Mouse (Mus musculus) midbrain, embryonic 13.5 days (tissue): ENCODE measurements around the gene Zfp747. TPM values are rescaled to one million over a fixed set of nuclear protein-coding genes. Genes with fewer than 3 reads are reported as not detected.
"Not testable (repeated sequence)": the region's sequence is repeated elsewhere in the genome, so short reads cannot be mapped to it uniquely, and the experiment has no call there.

Experiments used
- ATAC-seq: fragments of 200-750 bp; cut with Nextera tagmentation; 2 replicates; pipeline ENCODE4 v1.8.0; 2017; ENCODE audit warnings: mild to moderate bottlenecking, moderate TSS enrichment, moderate library complexity
- H3K27ac ChIP-seq: fragments of 300-500 bp; sonication (generic); 2 replicates; pipeline ENCODE4 v1.5.1; 2015; ENCODE audit warnings: inconsistent platforms, mild to moderate bottlenecking, moderate library complexity
- H3K27me3 ChIP-seq: fragments of 300-500 bp; sonication (generic); 2 replicates; pipeline ENCODE4 v1.6.1; 2015; ENCODE audit warnings: mild to moderate bottlenecking, inconsistent platforms
- H3K36me3 ChIP-seq: fragments of 300-500 bp; sonication (generic); 2 replicates; pipeline ENCODE4 v1.6.1; 2015; ENCODE audit warnings: mild to moderate bottlenecking, inconsistent platforms
- H3K4me1 ChIP-seq: fragments of 300-500 bp; sonication (generic); replicated peaks from 2 replicates; pipeline ENCODE4 v1.6.1; 2015; ENCODE audit warnings: inconsistent platforms
- H3K4me2 ChIP-seq: fragments of 300-500 bp; sonication (generic); replicated peaks from 2 replicates; pipeline ENCODE4 v1.6.1; 2015; ENCODE audit warnings: moderate library complexity, mild to moderate bottlenecking, inconsistent platforms
- H3K4me3 ChIP-seq: fragments of 300-500 bp; sonication (generic); replicated peaks from 2 replicates; pipeline ENCODE4 v1.5.1; 2015; ENCODE audit warnings: mild to moderate bottlenecking, inconsistent platforms
- H3K9ac ChIP-seq: fragments of 300-500 bp; sonication (generic); replicated peaks from 2 replicates; pipeline ENCODE4 v1.6.1; 2015; ENCODE audit warnings: mild to moderate bottlenecking, inconsistent platforms
- H3K9me3 ChIP-seq: fragments of 300-500 bp; sonication (generic); 2 replicates; pipeline ENCODE4 v1.6.1; 2016; ENCODE audit warnings: mild to moderate bottlenecking, inconsistent platforms
- WGBS: fragments of 180-500 bp; shearing (Covaris S2); methylation state at CpG from one replicate; pipeline ENCODE4 v1.1.7; 2015; 5-methylcytosine and 5-hydroxymethylcytosine counted together
- polyA plus RNA-seq: library from polyadenylated mRNA; unstranded; fragments of >200 nt; fragmentation: Nextera tagmentation; extraction: Ambion mirVana; gene quantifications from 2 replicates; pipeline ENCODE4 v1.2.1, GENCODE M21; 2015

The Zfp747 gene
- polyA plus RNA-seq: 8.4 and 9.3 TPM in 2 replicates

GRCm38 (mm10) chr7:127375271-127376245 is at the start of gene Zfp747:
Zfp747 (minus strand) TSS chr7:127376050.
- Histone ChIP-seq H3K27ac (peak within 1 kb of the TSS; percentile 62), H3K9ac (peak within 1 kb of the TSS; percentile 83), H3K4me2 (peak within 1 kb of the TSS; percentile 73), H3K4me3 (peak within 1 kb of the TSS; percentile 73), H3K36me3 (peaks cover 22% of the 10 kb centered on the region)
- not testable (repeated sequence) for H3K27me3 ChIP-seq, H3K9me3 ChIP-seq, H3K4me1 ChIP-seq
- ATAC-seq: peak; percentile 93
- 2% methylated on average over 49 of the region's 49 CpGs for WGBS

GRCm38 (mm10) chr7:127425291-127425690 is 49.4 kb upstream of the Zfp747 start:
- WGBS: 81% methylated on average over 3 of the region's 3 CpGs
- Histone ChIP-seq H3K27me3 (peaks cover 12% of the 10 kb centered on the region), H3K9me3 (no peaks in the 10 kb centered on the region)

DNA sequence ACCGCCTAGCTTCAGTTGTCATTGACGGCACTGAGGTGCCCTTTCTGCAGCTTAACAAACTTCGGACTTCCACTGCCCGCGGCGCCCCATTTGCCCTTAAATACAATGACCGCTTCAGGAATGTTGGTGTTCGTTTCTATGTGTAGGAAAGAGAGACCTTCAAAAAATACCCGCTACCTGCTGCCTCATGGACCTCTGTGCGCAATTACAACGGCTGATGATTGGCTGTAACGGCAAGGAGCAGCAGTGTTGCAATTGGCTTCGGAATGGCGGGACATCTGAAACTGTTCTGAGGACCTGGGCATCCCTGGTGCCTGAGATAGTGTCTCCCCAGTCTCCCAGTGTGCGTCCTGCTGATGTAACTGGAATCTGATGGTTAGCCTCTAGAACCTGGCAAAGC is 46.4 kb upstream of the Zfp747 start:
- Histone ChIP-seq H3K9me3 (no peaks in the 10 kb centered on the region), H3K9ac (peak overlapping the region; percentile 94; the same call in 1 of the 2 replicates), H3K36me3 (peaks cover 21% of the 10 kb centered on the region), H3K27me3 (peaks cover 12% of the 10 kb centered on the region), H3K4me3 (peak overlapping the region; percentile 83), H3K4me1 (peaks cover 15% of the 10 kb centered on the region), H3K27ac (peak overlapping the region; percentile 71; the same call in 1 of the 2 replicates), H3K4me2 (peak overlapping the region; percentile 97)
- ATAC-seq: peak; percentile 77
- WGBS: 2% methylated on average over 15 of the region's 15 CpGs

More at GRCm38 (mm10) chr7:127425291-127425690, 49.4 kb upstream of the Zfp747 start:
- Histone ChIP-seq H3K4me1 (peaks cover 15% of the 10 kb centered on the region), H3K27ac (no peak overlapping the region), H3K4me2 (no peak overlapping the region), H3K36me3 (no peaks in the 10 kb centered on the region), H3K4me3 (no peak overlapping the region), H3K9ac (no peak overlapping the region)
- no peak for ATAC-seq

DNA sequence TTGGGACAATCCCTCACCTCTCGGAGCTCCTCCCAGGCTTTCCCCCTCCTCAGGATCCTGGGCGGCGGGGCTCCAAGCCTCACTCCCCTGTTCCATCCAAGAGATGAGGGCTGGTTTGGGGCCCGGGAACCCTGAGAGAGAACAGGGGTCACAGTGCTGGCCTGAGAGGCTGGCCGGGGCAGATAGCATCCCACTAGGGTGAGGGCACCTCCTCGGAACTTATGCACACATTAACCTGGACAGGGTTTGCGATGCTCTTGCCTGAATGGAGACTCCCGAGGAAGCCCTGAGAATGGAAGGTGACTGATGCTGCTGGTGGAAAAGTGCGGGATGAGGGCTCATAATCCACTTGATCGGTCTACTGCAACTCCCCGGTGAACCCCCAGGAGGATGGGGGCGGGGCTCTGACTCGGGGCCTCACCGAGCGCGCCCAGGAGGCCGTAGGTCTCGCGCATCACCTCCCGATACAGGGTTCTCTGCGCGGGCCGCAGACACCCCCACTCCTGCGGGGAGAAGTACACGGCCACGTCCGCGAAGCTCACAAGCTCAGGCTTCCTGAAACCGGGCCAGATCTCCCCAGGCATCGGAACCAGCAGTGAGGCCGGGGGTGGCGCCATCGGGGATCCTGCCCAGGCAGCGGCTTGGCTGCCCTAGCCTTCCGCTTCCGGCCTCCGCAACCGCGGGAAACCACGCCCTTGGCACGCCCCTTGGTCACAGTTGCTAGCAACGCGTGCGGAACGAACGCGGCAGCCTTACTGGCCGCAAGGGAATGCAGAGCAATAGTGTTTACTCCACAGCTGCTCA is 45.7 kb upstream of the Zfp747 start, which contains the start of gene Zfp688:
Gene Zfp688, minus strand, starts transcription at position 681 of the 804 bp plus-strand sequence.
- H3K4me2 ChIP-seq: peak within 1 kb of the TSS; percentile 97
- H3K4me3 ChIP-seq: peak within 1 kb of the TSS; percentile 83
- H3K36me3 ChIP-seq: peaks cover 21% of the 10 kb centered on the region
- no peaks in the 10 kb centered on the region for H3K9me3 ChIP-seq
- peaks cover 15% of the 10 kb centered on the region for H3K4me1 ChIP-seq
- peak within 1 kb of the TSS; percentile 94 for H3K9ac ChIP-seq
- peak within 1 kb of the TSS; percentile 71 for H3K27ac ChIP-seq
- peaks cover 12% of the 10 kb centered on the region for H3K27me3 ChIP-seq
- peak; percentile 97 for ATAC-seq
- WGBS: under 1% methylated on average over 47 of the region's 48 CpGs

DNA sequence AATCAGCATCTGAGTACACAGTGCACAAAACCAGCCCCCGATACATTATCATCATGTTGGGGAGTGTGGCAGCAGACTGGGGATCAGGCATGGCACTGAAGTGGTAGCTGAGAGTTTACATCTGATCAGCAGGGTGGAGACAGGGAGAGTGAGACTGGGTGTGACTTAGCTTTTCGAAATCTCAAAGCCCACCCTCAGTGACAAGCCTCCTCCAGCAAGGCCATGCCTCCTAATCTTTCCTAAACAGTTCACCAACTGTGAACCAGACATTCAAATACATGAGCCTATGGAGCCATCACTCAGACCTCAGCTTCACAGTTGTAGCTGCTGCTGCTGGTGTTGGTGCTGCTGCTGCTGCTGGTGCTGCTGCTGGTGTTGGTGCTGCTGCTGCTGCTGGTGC is 35.6 kb upstream of the Zfp747 start:
- H3K4me3 ChIP-seq: no peak overlapping the region
- no peaks in the 10 kb centered on the region for H3K4me1 ChIP-seq
- no peak for ATAC-seq
- 76% methylated on average over 2 of the region's 2 CpGs for WGBS
- H3K4me2 ChIP-seq: no peak overlapping the region
- H3K27ac ChIP-seq: no peak overlapping the region
- peaks cover 4% of the 10 kb centered on the region; the same call in 1 of the 2 replicates for H3K27me3 ChIP-seq
- no peak overlapping the region for H3K9ac ChIP-seq
- H3K9me3 ChIP-seq: no peaks in the 10 kb centered on the region
- H3K36me3 ChIP-seq: 0 out of 2 replicates have a peak, but pooled peaks cover 5% of the 10 kb centered on the region

GRCm38 (mm10) chr7:127406002-127406987 is 30.4 kb upstream of the Zfp747 start, which contains the start of gene Zfp764:
Zfp764 (minus strand) TSS chr7:127406822.
- peak within 1 kb of the TSS; percentile 82 for H3K9ac ChIP-seq
- peak within 1 kb of the TSS; percentile 80 for H3K27ac ChIP-seq
- not testable (repeated sequence) for H3K36me3 ChIP-seq, H3K27me3 ChIP-seq, H3K4me1 ChIP-seq, H3K9me3 ChIP-seq
- WGBS: 7% methylated on average over 40 of the region's 40 CpGs
- H3K4me2 ChIP-seq: peak within 1 kb of the TSS; percentile 90
- ATAC-seq: peak; percentile 93
- H3K4me3 ChIP-seq: peak within 1 kb of the TSS; percentile 59

GRCm38 (mm10) chr7:127404101-127404500 is 28.3 kb upstream of the Zfp747 start:
- H3K9ac ChIP-seq, ATAC-seq, H3K9me3 ChIP-seq, H3K27ac ChIP-seq, H3K4me2 ChIP-seq, H3K27me3 ChIP-seq, H3K4me3 ChIP-seq, H3K36me3 ChIP-seq, H3K4me1 ChIP-seq: not testable (repeated sequence)
- WGBS: 98% methylated on average over 6 of the region's 6 CpGs

- 48% methylated on average over 2 of the region's 2 CpGs for WGBS
- no peak for ATAC-seq
- Histone ChIP-seq H3K9ac (no peak overlapping the region), H3K27me3 (peaks cover 6% of the 10 kb centered on the region; the same call in 1 of the 2 replicates), H3K4me1 (peaks cover 7% of the 10 kb centered on the region; the same call in 1 of the 2 replicates), H3K36me3 (no peaks in the 10 kb centered on the region; the same call in 1 of the 2 replicates), H3K9me3 (no peaks in the 10 kb centered on the region), H3K27ac (no peak overlapping the region), H3K4me2 (no peak overlapping the region), H3K4me3 (no peak overlapping the region)
Measured at GRCm38 (mm10) chr7:127402980-127403379, 27.1 kb upstream of the Zfp747 start.

DNA sequence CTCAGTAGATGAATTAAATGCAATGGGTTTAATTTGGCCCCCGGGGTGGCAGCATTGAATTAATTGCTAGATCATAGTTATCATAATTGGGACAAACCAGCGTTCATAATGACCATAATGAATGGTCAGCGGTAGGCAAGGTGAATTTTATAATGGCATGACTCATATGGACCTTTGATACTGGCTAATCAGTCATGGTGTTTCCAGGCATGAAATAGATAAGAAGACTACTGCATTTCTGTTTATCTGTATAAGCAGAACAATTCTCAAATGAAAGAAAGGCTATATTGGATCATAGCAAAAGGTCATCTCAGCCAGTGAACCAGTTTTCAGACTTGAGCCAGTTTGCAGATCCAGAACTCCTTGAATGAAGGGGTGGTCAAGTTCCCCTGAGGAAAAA is 24.5 kb upstream of the Zfp747 start:
- ATAC-seq: no peak
- H3K4me3 ChIP-seq: no peak overlapping the region
- no peak overlapping the region for H3K27ac ChIP-seq
- no peak overlapping the region for H3K4me2 ChIP-seq
- WGBS: 70% methylated on average over 3 of the region's 3 CpGs
- H3K4me1 ChIP-seq: no peaks in the 10 kb centered on the region
- no peak overlapping the region for H3K9ac ChIP-seq
- no peaks in the 10 kb centered on the region for H3K9me3 ChIP-seq
- H3K27me3 ChIP-seq: peaks cover 6% of the 10 kb centered on the region; the same call in 1 of the 2 replicates
- H3K36me3 ChIP-seq: no peaks in the 10 kb centered on the region; the same call in 1 of the 2 replicates

- peak overlapping the region; percentile 66 for H3K4me3 ChIP-seq
- peak overlapping the region; percentile 73 for H3K27ac ChIP-seq
- no peaks in the 10 kb centered on the region for H3K27me3 ChIP-seq
- 23% methylated on average over 7 of the region's 7 CpGs for WGBS
- H3K9ac ChIP-seq: peak overlapping the region; percentile 58
- peak; percentile 25; the same call in 1 of the 2 replicates for ATAC-seq
- no peaks in the 10 kb centered on the region for H3K9me3 ChIP-seq
- H3K4me2 ChIP-seq: peak overlapping the region; percentile 80
- peaks cover 13% of the 10 kb centered on the region for H3K36me3 ChIP-seq
- peaks cover 18% of the 10 kb centered on the region for H3K4me1 ChIP-seq
Measured at GRCm38 (mm10) chr7:127393944-127394333, 18.1 kb upstream of the Zfp747 start.
